Mouse (Mus musculus) ES-Bruce4 (cell line): ENCODE results near the gene Ccdc88c.

Source experiments
- CTCF ChIP-seq: IDR thresholded peaks from one replicate; pipeline ENCODE4 v1.8.1; 2011; ENCODE audit warnings: low read depth, low read length
- POLR2A ChIP-seq: IDR thresholded peaks from one replicate; pipeline ENCODE4 v1.8.1; 2011; ENCODE audit warnings: low read length; ENCODE audit not compliant: insufficient read depth

- TF ChIP-seq CTCF (no peak), POLR2A (no peak)
Measured at GRCm38 (mm10) chr12:101010148-101010920, 18.5 kb downstream of the Ccdc88c start.
